Mouse (Mus musculus): ENCODE data around the gene Pla2g4b. TPM values are rescaled to one million over a fixed set of nuclear protein-coding genes. Genes with fewer than 3 reads are reported as not detected.

Gene Pla2g4b
- polyA plus RNA-seq, 1 experiment from 2014 or later, result 3.2 TPM

- H3K4me3 ChIP-seq, result no peak overlapping the region
- H3K4me1 ChIP-seq (replicated peaks), result peaks cover 24% of the 10 kb centered on the region
- peaks cover 56% of the 10 kb centered on the region for H3K27me3 ChIP-seq (ENCODE audit: insufficient read depth, poor library complexity, severe bottlenecking)
- DNase-seq (ENCODE audit: low spot score), result no peak
- no peaks in the 10 kb centered on the region for H3K9me3 ChIP-seq
- no peak overlapping the region for H3K27ac ChIP-seq
- 95% methylated on average over 4 of the region's 4 CpGs for WGBS
- no peaks in the 10 kb centered on the region for H3K36me3 ChIP-seq
Observed at GRCm38 (mm10) chr2:120074096-120074495, 40.9 kb downstream of the Pla2g4b start.

DNA sequence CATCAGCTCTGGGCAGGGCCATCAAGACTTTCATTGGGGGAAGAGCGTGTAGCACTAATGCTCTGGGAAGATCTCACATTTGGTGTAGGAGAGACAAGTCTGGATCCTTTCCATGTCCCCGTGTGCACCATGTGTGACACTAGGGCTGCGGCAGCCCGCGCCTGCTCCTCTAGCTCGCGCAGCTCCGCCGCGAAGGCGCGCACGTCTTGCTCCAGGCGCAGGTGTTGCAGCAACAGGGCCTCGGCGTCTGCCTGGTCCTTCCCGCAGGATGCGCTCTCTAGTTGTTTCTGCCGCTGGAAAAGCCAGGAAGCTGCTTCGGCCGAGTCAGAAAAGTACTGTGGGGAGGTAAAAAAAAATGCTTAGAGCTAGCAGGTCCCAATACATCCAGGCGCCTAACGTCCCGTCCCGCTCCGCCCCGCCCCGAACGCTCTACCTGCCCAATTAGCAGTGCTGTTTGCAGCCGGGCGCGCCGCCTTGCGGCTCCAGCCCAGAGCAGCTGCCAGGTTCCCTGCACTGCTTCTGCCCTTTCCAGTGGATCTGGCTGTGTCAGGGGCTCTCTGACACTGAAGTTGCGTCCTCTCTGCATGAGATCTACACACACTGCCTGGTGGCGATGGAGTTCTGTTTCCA is 43.0 kb downstream of the Pla2g4b start:
- WGBS, result 1% methylated on average over 36 of the region's 36 CpGs
- Histone ChIP-seq H3K27me3 (ENCODE audit: insufficient read depth, poor library complexity, severe bottlenecking) (peaks cover 52% of the 10 kb centered on the region), H3K27ac (no peak overlapping the region), H3K36me3 (no peaks in the 10 kb centered on the region), H3K4me3 (peak overlapping the region; percentile 52), H3K4me1 (replicated peaks) (peaks cover 14% of the 10 kb centered on the region), H3K9me3 (no peaks in the 10 kb centered on the region)
- DNase-seq (ENCODE audit: low spot score), result peak; percentile 67

DNA sequence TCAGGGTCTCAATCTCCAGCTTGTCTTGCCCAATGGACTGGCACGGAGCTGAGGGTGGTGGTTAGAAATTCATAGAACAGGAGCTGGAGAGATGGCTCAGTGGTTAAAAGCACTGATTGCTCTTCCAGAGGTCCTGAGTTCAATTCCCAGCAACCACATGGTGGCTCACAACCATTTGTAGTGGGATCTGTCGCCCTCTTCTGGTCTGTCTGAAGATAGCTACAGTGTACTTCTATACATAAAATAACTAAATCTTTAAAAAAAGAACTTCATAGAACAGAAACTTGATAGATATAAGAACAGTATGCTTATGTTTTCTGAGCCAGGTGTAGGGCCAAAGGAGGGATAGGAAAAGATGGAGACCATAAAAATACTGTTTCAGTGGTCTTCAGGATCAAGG is 49.2 kb downstream of the Pla2g4b start:
- WGBS, result 67% methylated on average over 2 of the region's 2 CpGs
- Histone ChIP-seq H3K4me1 (replicated peaks) (no peaks in the 10 kb centered on the region), H3K4me3 (no peak overlapping the region)

GRCm38 (mm10) chr2:120084593-120085361 is 51.6 kb downstream of the Pla2g4b start:
- Histone ChIP-seq H3K27ac (no peak overlapping the region), H3K9me3 (no peaks in the 10 kb centered on the region), H3K4me3 (no peak overlapping the region), H3K36me3 (no peaks in the 10 kb centered on the region), H3K4me1 (replicated peaks) (no peaks in the 10 kb centered on the region), H3K27me3 (ENCODE audit: insufficient read depth, poor library complexity, severe bottlenecking) (no peaks in the 10 kb centered on the region)
- no peak for DNase-seq (ENCODE audit: low spot score)
- 81% methylated on average over 14 of the region's 14 CpGs for WGBS

More for the DNA sequence above, 49.2 kb downstream of the Pla2g4b start:
- Histone ChIP-seq H3K36me3 (no peaks in the 10 kb centered on the region), H3K27me3 (ENCODE audit: insufficient read depth, poor library complexity, severe bottlenecking) (peaks cover 11% of the 10 kb centered on the region), H3K27ac (no peak overlapping the region), H3K9me3 (no peaks in the 10 kb centered on the region)
- no peak for DNase-seq (ENCODE audit: low spot score)

GRCm38 (mm10) chr2:120086038-120086437 is 52.8 kb downstream of the Pla2g4b start:
- H3K27ac ChIP-seq, result no peak overlapping the region
- 84% methylated on average over 3 of the region's 3 CpGs for WGBS
- no peaks in the 10 kb centered on the region for H3K4me1 ChIP-seq (replicated peaks)
- DNase-seq (ENCODE audit: low spot score), result no peak
- 0 out of 2 replicates have a peak, but pooled peaks cover 2% of the 10 kb centered on the region for H3K36me3 ChIP-seq
- H3K9me3 ChIP-seq, result no peaks in the 10 kb centered on the region
- H3K27me3 ChIP-seq (ENCODE audit: insufficient read depth, poor library complexity, severe bottlenecking), result no peaks in the 10 kb centered on the region
- no peak overlapping the region for H3K4me3 ChIP-seq

DNA sequence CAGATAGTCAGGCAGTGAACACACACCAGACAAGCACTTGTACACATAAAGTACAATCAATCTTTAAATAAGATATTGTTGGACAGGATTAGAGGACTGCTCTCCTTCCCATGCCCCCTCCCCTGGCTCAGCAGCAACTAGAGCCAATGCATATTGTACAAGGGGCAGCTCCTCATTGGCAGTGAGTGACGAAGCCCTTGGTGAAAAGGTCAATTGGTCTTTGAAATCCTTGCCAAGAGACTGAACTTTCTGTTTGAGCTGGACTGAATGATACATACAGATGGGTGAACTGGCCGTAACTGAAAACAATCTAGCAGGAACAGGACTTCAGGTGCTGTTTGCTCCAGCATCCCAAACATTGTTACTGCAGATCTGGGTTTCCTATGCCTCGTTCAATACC is 54.2 kb downstream of the Pla2g4b start:
- Histone ChIP-seq H3K27me3 (ENCODE audit: insufficient read depth, poor library complexity, severe bottlenecking) (no peaks in the 10 kb centered on the region), H3K36me3 (peaks cover 8% of the 10 kb centered on the region; the same call in 1 of the 2 replicates), H3K9me3 (no peaks in the 10 kb centered on the region), H3K4me3 (no peak overlapping the region), H3K27ac (no peak overlapping the region), H3K4me1 (replicated peaks) (no peaks in the 10 kb centered on the region)
- WGBS, result 81% methylated on average over 3 of the region's 3 CpGs
- no peak for DNase-seq (ENCODE audit: low spot score)

DNA sequence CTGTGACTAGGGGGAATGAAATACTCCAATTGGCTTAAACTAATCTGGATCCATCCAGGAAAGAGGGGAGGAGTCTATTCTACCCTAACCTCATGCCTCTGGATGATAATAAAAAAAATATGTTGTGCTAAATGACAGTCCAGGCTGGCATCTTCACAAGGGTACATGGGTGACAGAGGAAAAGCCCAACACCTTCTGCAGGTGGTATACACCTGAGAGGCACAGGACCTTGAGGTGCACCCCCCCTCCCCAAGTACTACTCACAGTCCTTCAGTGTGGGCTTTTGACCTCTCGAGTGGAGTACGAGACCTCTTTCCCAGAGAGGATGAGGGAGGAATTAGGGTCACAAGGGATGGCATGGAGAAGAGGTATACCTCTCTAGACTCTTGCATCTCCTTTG is 54.7 kb downstream of the Pla2g4b start:
- WGBS, result 92% methylated on average over 2 of the region's 2 CpGs
- H3K4me3 ChIP-seq, result no peak overlapping the region
- no peaks in the 10 kb centered on the region for H3K27me3 ChIP-seq (ENCODE audit: insufficient read depth, poor library complexity, severe bottlenecking)
- H3K9me3 ChIP-seq, result no peaks in the 10 kb centered on the region
- no peaks in the 10 kb centered on the region for H3K4me1 ChIP-seq (replicated peaks)
- DNase-seq (ENCODE audit: low spot score), result no peak
- peaks cover 8% of the 10 kb centered on the region; the same call in 1 of the 2 replicates for H3K36me3 ChIP-seq
- H3K27ac ChIP-seq, result no peak overlapping the region

DNA sequence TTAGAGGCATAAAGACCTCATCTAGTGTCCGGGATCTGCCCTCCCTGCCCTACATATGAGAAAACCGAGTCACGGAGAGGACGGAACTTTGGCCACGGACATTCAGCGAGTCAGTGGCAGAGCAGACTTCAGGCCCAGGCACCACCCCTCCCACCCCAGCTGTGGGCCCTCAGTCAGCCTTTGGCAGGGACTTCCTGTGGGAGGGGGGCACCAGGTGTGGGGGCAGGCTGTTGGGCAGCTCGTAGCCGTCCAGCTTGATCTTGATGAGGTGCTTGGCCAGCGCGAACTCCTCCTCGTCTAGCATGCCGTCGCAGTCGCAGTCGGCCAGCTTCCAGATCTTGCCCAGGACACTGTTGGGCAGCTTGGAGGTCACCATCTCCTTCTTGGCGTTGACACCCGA is 57.8 kb downstream of the Pla2g4b start:
- Histone ChIP-seq H3K9me3 (no peaks in the 10 kb centered on the region), H3K27me3 (ENCODE audit: insufficient read depth, poor library complexity, severe bottlenecking) (no peaks in the 10 kb centered on the region), H3K4me1 (replicated peaks) (no peaks in the 10 kb centered on the region), H3K36me3 (peaks cover 8% of the 10 kb centered on the region; the same call in 1 of the 2 replicates), H3K4me3 (no peak overlapping the region), H3K27ac (no peak overlapping the region)
- 94% methylated on average over 17 of the region's 17 CpGs for WGBS
- no peak for DNase-seq (ENCODE audit: low spot score)

Other genes with a start within 250 kb of the Pla2g4b start
- 40.2 and 41.6 TPM in 2 replicates for gene Rpap1, start 245.9 kb upstream of the Pla2g4b start, polyA plus RNA-seq (2016; fragmentation: Nextera tagmentation; extraction: Ambion mirVana)
- 21.5 and 23.5 TPM in 2 replicates for gene Tyro3, start 235.7 kb upstream of the Pla2g4b start, polyA plus RNA-seq (2016; fragmentation: Nextera tagmentation; extraction: Ambion mirVana)
- gene Mga, start 136.2 kb upstream of the Pla2g4b start, polyA plus RNA-seq (2016; fragmentation: Nextera tagmentation; extraction: Ambion mirVana), result 26.1 and 28.0 TPM in 2 replicates
- gene Mapkbp1, start 60.7 kb upstream of the Pla2g4b start, polyA plus RNA-seq (2016; fragmentation: Nextera tagmentation; extraction: Ambion mirVana), result 4.0 and 4.1 TPM in 2 replicates
- 24.2 and 25.1 TPM in 2 replicates for gene Jmjd7, start 5.9 kb upstream of the Pla2g4b start, polyA plus RNA-seq (2016; fragmentation: Nextera tagmentation; extraction: Ambion mirVana)
- gene Gm28042, start 5.9 kb upstream of the Pla2g4b start, polyA plus RNA-seq (2016; fragmentation: Nextera tagmentation; extraction: Ambion mirVana), result 3.3 and 6.0 TPM in 2 replicates
- gene Ehd4, start 121.2 kb downstream of the Pla2g4b start, polyA plus RNA-seq (2016; fragmentation: Nextera tagmentation; extraction: Ambion mirVana), result 24.8 and 26.5 TPM in 2 replicates
- 0.21 TPM in 1 of 2 replicates, not detected in the other for gene Pla2g4e, start 211.9 kb downstream of the Pla2g4b start, polyA plus RNA-seq (2016; fragmentation: Nextera tagmentation; extraction: Ambion mirVana)